Mouse (Mus musculus) CD4-positive helper T cell, adult 2 months (primary cell): ENCODE measurements at regions not wholly inside any gene's neighbourhood (a gene's known extent, or its start where the extent isn't known, plus 50 kb on each side); places are given as distances from the start of the nearest gene placed in this dataset.

Experiments
- DNase-seq: peaks from one replicate; pipeline ENCODE4 v3.0.0-alpha.2; 2012; ENCODE audit warnings: low read depth, missing footprints, low spot score

- DNase-seq = no peak
These were observed 242.9 kb upstream of the Adgrl2 start for GRCm38 (mm10) chr3:149233191-149233641.

GRCm38 (mm10) chr3:149231346-149231745 lies 241.0 kb upstream of the Adgrl2 start:
- no peak for DNase-seq

DNA sequence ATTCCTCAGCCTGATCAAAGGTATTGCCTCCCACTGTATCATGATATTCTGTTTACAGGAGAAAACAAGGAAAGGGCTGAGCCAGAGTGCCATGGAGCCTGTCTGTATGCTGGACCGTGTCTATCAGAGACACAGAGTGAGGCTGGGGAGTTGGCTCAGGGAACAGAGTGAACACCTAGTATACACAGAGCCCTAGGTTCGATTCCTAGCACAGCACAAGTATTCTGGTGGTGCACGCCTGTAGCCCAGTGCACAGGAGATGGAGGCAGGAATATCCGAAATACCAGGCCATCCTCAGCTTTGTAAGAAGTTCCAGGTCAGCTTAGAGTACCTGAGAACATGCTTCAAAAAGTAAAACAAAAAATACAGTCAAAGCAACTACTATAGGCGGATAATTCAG lies 237.2 kb upstream of the Adgrl2 start:
- no peak for DNase-seq

GRCm38 (mm10) chr3:149226723-149227122 lies 236.4 kb upstream of the Adgrl2 start:
- DNase-seq = no peak

DNA sequence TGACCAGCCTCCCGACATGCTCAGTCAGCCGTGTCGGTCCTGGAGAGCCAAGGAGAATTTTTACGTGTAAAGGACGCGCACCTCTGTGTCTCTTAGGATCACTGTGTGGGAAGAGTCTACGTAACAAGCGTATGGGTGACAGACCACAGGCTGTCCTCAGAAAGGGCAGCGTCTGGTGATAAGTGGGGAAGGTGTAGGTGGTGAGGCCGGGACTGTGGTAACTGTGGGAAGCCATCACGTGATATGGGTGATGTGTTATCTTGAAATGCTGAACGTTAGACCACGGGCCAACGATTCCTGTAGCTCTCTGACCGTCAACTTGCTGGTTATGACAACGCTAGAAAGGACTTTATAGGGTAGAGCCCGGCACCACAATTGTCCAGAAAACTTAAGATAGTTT lies 235.3 kb upstream of the Adgrl2 start:
- no peak for DNase-seq

DNA sequence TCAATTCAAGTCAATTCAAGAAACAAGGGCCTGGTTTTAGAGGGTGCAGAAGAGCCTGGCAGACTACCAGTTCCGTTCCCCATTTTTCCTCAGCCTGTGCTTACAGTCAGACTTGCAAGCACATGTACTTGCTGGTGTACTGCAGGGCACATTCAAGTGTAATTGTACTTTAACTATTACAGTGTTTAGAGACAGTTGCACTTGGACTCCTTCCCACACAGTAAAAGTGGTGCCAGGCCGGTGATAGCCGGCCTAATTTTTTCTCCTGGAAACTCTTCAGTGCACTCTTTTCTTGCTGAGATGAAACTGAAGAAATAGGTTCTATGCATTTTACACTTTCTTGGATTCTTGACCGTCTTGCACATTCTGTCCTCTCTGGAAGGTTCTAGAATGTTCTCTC lies 233.9 kb upstream of the Adgrl2 start:
- no peak for DNase-seq

DNA sequence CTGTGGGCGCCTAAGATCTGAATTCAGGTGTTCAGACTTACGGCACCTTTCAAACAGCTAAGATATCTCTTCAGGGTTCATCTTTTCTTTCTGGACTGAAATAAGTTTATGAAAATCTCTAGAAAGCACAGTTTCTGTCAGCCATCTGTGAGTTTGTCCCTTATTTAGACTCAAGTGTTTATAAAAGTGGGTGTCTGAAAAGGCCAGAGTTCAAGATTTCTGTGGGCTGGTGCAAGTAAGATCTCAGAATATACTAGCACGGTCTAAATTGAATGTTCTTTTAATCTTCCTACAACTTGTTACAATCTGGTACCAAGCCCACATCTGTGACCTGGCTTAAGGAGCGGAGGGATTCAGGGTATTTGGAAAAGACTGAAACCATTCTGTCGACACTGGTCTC lies 233.4 kb upstream of the Adgrl2 start:
- DNase-seq = no peak

DNA sequence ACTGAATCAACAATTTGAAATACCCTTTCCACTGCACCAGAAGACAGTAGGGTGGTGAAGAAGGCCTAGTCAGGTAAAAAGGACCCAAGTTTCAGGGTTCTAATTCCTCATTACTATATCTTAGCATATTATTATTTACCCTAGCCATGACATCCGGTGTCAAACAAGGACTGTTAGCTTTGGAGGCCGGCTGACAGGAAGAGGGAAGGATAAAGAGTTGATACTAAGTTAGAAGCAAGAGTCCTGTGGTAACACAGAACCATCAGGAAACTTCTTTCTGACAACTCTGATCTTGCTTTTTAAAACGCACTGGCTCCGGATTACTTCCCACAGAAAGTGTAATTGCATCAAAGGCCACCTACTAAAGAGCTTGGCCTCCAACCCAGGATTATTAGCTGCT lies 230.6 kb upstream of the Adgrl2 start:
- DNase-seq = no peak

GRCm38 (mm10) chr3:149220304-149220951 lies 230.1 kb upstream of the Adgrl2 start:
- no peak for DNase-seq

DNA sequence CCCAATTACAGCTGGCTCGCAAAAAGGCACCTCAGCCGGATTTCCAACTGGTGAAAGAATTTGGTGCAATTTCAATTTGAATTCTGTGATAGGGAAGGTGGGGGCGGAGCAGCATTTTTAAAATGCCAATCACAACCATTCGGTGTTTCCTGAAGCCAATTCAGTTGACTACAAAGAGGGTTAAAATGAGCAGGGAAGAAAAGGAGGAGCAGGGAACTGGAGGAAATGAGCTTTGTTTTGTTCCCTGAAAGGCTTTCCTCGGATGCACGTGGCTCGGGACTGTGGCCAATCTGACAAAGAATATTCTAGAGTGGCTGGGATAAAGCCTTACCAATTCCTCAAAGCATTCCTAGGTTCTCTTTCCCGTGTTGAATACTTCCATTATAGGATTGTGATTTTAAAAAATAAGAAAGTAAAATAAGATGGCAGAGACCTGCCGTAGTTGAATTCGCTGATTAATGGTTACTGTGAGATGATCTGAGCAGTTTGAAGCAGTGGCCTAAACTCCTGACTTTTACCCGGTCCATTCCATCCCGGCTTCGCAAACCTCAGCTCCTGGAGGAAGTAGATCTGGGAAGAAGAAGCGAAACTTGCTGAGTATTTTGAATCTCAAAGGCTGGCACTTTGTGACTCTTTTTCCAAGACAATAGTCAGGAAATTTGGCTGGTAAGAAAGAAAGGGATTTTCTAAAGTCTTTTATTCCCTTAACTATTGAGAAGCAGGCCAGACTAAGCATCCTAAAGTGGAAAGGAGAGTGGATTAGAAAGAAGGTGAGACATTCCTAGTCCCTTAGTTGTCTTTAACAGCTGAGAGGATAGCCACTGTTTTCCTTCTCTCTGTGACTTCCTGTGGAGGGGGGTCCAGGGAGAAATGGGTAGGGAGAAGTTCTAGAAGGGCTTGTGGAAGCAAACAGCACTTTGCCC lies 229.3 kb upstream of the Adgrl2 start:
- no peak for DNase-seq

DNA sequence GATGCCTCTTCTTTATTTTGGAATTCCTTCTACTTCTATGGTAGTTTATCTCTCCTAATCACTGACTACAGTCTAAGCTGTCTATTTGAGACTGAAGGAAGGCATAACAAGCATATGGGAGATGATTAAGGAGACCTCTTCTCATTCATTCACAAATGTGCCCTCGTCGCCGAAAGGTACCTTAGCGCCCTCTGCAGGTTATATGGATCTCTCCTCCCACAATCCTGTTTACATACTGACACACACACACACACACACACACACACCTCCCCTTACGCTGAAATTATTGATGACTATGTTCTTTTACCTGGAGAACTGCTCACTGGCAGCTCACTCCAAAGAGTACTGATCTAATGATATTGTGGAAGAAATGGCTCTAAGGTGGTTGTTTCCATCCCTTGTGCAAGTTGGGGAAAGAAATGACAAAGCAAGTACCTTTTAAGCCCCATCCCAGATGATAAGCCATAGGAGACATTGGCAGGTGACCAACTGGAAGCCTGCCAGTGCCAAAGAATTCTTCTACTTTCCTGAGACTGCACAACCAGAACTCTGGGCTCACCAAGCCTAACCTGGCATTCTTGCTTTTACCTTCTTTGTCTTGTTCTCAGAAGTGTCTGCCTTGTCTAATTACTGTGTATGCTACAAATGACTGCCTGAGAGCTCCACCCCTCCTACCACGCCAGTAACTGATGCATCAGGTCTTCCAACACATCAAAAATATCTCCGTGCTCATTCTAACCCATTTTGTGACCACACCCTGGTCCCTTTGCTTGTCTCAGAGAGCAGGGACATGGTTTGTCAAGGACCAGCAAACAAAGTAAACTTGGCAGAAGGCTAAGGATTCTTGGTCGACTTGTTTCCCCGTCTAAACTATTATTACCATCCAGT lies 227.8 kb upstream of the Adgrl2 start:
- no peak for DNase-seq

DNA sequence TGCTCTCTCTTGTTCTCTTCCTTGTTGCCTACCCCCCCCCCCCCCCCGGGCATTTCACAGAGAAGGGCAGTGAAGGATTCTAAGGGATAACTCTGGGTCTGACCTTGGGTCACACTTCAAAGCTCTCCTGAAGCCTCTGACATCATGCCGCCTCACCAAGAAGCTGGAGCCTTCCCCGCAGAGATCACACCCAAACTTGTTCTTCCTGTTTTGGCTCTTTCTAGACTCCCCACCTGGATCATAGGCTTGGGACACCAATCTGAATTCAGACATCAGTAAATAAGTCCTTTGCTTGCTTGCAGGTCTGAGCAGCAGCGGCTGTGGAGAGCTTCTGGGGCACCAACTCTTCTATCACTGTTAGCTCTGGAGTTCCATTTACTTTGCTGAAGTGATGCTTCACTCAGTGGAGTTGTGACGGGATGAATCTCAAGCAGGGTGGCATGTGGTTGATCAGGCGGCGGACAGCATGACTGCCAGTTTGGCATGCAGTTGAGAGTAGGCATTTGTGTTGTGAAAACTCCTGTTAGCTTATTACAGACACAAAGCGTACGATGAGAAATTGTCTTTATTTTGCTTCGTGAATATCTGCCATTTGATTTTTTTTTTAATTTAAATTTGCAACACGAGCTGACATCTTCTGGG lies 226.5 kb upstream of the Adgrl2 start:
- no peak for DNase-seq

DNA sequence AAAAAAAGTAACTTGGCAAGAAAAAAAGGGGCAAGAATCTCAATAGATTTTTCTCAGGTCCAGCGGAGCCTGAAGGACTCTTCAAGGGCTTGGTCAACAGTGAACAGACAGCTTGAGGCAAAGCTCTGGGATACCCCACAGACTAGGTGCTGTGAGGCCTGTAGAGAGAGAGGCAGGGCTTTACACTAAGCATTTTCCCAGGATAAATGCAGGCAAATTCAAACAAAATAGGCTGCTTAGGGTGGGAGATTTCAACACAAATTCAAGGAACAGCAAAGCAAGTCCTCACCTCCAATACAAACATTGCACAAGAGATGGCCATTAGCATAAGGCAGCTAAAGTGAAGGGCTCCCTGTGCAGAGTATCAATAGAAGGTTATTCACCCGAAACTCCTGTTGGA lies 225.3 kb upstream of the Adgrl2 start:
- no peak for DNase-seq

GRCm38 (mm10) chr3:149211909-149212308 lies 221.6 kb upstream of the Adgrl2 start:
- DNase-seq = no peak

GRCm38 (mm10) chr3:149209260-149209659 lies 218.9 kb upstream of the Adgrl2 start:
- DNase-seq = no peak

DNA sequence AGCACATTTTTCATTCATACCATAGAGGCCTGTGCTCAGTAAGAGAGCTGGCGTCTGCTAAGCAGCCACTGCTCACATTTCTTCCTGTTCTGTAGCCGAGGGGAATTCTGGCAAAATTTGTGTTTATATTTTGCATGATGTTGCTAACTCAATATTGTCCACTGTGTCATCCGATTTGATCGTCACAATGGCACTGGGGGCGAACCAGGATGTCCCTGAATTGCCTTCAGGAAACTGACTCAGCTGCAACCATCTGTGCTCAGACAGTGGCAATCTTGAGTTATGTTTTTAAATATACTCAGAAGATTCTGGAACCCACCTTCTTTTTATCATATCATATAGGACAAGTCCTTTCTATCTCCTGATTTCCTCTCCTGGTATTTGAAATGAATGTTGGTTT lies 213.1 kb upstream of the Adgrl2 start:
- DNase-seq = no peak

DNA sequence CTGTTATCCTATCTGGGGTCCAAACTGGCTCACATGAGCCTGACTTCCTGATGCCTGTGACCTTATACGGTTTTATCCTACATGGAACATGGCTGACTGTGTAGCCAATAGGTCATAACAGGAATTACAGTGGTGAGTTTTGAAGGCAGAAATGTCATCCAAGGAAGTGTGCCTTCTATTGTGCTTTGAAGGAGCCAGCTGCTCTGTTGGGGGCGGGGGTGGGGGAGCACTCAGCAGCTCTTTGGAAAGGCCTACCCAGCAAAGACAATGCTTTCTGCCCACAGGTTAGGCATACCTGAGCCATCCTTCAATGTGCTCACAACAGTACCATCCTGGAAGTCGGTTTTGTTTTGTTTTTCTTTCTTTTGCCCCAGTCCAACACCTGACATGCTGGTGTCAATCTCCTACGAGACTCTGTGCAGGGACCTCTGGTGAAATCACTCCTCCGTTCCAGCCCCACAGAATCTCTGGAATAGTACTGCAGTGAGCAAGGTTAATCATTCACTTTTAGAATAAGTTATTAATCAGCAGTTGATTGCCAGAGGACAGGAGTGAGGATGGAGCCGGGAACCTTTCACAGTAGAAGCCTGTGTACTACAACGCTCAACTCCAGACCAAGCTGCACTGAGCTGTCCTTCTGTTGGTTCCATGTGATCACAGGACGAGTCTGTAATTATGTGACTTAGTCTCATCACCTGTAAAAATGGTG lies 206.3 kb upstream of the Adgrl2 start:
- no peak for DNase-seq

DNA sequence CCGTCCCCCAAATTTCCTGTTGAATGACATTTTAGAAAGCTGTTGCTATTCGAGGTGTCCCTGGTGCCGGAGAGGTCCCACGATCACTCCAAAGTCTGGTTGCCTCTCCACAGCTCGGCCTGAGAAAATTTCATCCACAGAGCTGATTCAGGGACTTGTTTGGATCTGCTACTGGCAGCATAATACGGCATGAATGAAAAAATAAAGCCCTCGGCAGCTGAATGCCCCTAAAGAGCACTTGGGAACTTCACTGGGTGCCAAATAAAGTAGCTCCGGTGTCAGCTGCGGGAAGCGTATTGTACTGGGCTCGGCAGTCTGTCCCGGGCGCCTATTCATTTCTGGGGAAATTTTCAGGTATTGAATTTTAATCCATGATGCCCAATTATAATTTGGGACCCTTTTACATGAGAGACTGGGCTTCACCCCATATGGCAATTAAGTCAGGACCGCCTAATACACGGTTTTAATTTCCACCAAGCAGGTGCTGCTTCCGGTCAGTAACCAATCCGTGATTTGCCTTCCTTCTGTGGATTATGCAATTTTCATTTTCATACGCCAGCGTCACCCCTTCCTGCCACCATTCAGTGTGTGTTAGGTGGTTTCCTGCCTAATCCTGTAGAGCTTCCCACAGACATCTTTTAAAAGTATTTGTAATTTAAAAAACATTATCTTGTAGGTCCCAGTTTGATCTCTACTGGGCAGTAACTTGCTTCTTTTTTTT lies 200.7 kb upstream of the Adgrl2 start:
- DNase-seq = no peak

DNA sequence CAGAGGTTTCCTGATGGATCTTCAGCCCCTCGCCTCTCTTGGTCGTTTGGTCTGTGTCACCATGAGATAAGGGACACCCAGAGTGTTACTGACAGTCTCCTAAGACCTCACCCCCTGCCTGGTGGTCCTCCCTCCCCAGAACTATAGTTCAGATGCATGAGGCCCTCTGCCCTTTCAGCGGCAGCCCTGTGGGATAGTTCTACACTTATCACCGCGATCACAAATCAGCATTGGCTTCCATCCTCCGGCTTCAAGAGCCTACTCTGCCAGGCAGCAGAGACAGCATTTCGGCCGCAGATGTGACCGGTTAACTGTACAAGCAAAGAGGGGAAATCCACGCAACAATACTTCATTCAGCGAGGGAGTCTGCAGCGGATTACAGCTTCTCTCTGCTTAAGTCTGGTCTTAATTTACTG lies 193.8 kb upstream of the Adgrl2 start:
- no peak for DNase-seq

- no peak for DNase-seq
These were observed 191.7 kb upstream of the Adgrl2 start for GRCm38 (mm10) chr3:149182095-149182494.
